Mouse (Mus musculus): ENCODE results near the gene Atf7. TPM values are rescaled to one million over a fixed set of nuclear protein-coding genes. Genes with fewer than 3 reads are reported as not detected.

Atf7 gene
- polyA plus RNA-seq, 1 experiment, result 31.0 TPM

DNA sequence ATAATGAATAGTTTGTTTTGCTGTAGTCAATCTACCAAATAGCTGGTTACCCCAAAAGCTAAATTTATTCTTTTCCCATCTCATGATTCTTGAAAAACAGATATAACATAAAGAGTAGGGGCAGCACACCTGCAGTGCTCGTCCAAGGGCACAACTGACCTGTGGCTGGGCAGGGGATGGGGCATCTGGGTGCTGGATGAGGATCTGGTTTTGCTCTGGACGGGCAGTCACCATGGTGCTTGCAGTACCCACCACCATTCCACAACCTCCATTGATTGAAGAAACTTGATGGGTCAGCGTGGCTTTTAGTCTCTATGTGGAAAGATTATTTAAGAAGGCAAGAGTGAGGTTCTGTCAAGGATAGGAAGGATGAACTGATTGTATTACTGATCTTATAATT lies 79.0 kb downstream of the Atf7 start:
- Histone ChIP-seq H3K4me3 (ENCODE audit: insufficient read depth, poor library complexity, severe bottlenecking) (no peak overlapping the region), H3ac (ENCODE audit: control insufficient read depth, insufficient read length, low read depth) (no peak overlapping the region), H3K79me2 (ENCODE audit: control insufficient read depth, insufficient read depth) (no peaks in the 10 kb centered on the region), H3K27me3 (ENCODE audit: control insufficient read depth, insufficient read depth, insufficient read length) (no peaks in the 10 kb centered on the region), H3K36me3 (ENCODE audit: control insufficient read depth, insufficient read depth) (peaks cover 76% of the 10 kb centered on the region), H3K79me3 (ENCODE audit: low read depth) (no peaks in the 10 kb centered on the region)
- TF ChIP-seq MAX (IDR thresholded peaks at IDR 0.05) (no peak), CTCF (IDR thresholded peaks at IDR 0.05; ENCODE audit: control insufficient read depth, insufficient read depth, insufficient read length) (no peak), USF1 (IDR thresholded peaks at IDR 0.05; ENCODE audit: low read depth) (no peak), MYOD1 (IDR thresholded peaks at IDR 0.05; ENCODE audit: control insufficient read depth, insufficient read length, low read depth) (no peak), MYOG (IDR thresholded peaks at IDR 0.05; ENCODE audit: control insufficient read depth, extremely low read depth, insufficient read length) (no peak)

GRCm38 (mm10) chr15:102544801-102545200 lies 80.5 kb downstream of the Atf7 start:
- no peak for TF ChIP-seq CTCF (IDR thresholded peaks at IDR 0.05; ENCODE audit: control insufficient read depth, insufficient read depth, insufficient read length)
- TF ChIP-seq MYOG (IDR thresholded peaks at IDR 0.05; ENCODE audit: control insufficient read depth, extremely low read depth, insufficient read length), result no peak
- Histone ChIP-seq H3K79me3 (ENCODE audit: low read depth) (no peaks in the 10 kb centered on the region), H3K27me3 (ENCODE audit: control insufficient read depth, insufficient read depth, insufficient read length) (no peaks in the 10 kb centered on the region), H3K79me2 (ENCODE audit: control insufficient read depth, insufficient read depth) (no peaks in the 10 kb centered on the region), H3ac (ENCODE audit: control insufficient read depth, insufficient read length, low read depth) (no peak overlapping the region), H3K36me3 (ENCODE audit: control insufficient read depth, insufficient read depth) (peaks cover 85% of the 10 kb centered on the region), H3K4me3 (ENCODE audit: insufficient read depth, poor library complexity, severe bottlenecking) (no peak overlapping the region)

GRCm38 (mm10) chr15:102533926-102534325 lies 91.3 kb downstream of the Atf7 start:
- H3K27me3 ChIP-seq (ENCODE audit: control insufficient read depth, insufficient read depth, insufficient read length), result no peaks in the 10 kb centered on the region
- H3K36me3 ChIP-seq (ENCODE audit: control insufficient read depth, insufficient read depth), result peaks cover 98% of the 10 kb centered on the region
- no peak overlapping the region for H3ac ChIP-seq (ENCODE audit: control insufficient read depth, insufficient read length, low read depth)
- H3K4me3 ChIP-seq (ENCODE audit: insufficient read depth, poor library complexity, severe bottlenecking), result no peak overlapping the region
- no peak for TF ChIP-seq MYOG (IDR thresholded peaks at IDR 0.05; ENCODE audit: control insufficient read depth, extremely low read depth, insufficient read length)
- no peak for TF ChIP-seq CTCF (IDR thresholded peaks at IDR 0.05; ENCODE audit: control insufficient read depth, insufficient read depth, insufficient read length)
- no peak for TF ChIP-seq CEBPB (IDR thresholded peaks at IDR 0.05; ENCODE audit: low read depth)
- TF ChIP-seq MAX (IDR thresholded peaks at IDR 0.05), result no peak
- TF ChIP-seq FOSL1 (IDR thresholded peaks at IDR 0.05; ENCODE audit: insufficient read depth, low read length, poor library complexity, severe bottlenecking), result no peak
- no peaks in the 10 kb centered on the region for H3K79me3 ChIP-seq (ENCODE audit: low read depth)
- no peaks in the 10 kb centered on the region for H3K79me2 ChIP-seq (ENCODE audit: control insufficient read depth, insufficient read depth)

DNA sequence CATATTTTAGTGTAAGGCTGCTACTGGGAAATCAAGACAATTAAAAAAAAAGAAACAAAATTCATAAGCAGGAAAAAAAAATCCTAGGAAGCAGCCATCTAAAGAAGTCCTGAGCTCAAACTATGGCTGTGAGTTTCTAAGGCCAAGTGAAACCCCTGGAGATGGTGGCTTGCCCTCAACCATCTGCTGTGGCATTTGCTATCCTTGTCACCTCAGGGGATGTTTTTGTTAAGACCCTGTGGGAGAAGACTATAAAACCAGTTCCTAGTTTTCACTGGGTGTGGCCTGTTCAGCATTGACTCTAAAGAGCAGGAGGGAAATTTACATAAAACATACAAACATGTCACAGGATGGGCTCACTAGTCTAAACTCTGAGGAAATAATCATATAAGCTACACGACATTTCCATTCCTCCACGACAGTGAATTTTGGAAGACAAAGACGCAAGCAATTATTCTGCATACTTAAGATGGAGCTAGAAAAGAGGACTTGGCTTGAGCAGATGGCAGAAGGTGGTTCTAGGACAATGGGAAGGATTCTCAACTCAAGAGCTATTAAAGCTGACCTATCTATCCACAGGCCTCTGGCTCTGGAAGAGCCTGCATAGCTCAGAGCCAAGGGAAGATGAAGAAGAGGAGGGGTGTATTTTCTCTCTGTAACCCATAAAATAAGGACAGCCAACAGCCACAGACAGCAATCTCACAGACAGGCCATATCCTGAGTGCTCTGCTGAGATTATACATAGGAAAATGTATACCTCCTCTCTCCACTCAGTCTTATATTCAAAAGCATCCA lies 93.0 kb downstream of the Atf7 start:
- H3K4me3 ChIP-seq (ENCODE audit: insufficient read depth, poor library complexity, severe bottlenecking), result no peak overlapping the region
- H3K79me3 ChIP-seq (ENCODE audit: low read depth), result no peaks in the 10 kb centered on the region
- H3K27me3 ChIP-seq (ENCODE audit: control insufficient read depth, insufficient read depth, insufficient read length), result no peaks in the 10 kb centered on the region
- TF ChIP-seq CEBPB (IDR thresholded peaks at IDR 0.05; ENCODE audit: low read depth) (no peak), MYOD1 (IDR thresholded peaks at IDR 0.05; ENCODE audit: control insufficient read depth, insufficient read length, low read depth) (no peak), USF1 (IDR thresholded peaks at IDR 0.05; ENCODE audit: low read depth) (no peak)
- H3K79me2 ChIP-seq (ENCODE audit: control insufficient read depth, insufficient read depth), result no peaks in the 10 kb centered on the region
- peaks cover 98% of the 10 kb centered on the region for H3K36me3 ChIP-seq (ENCODE audit: control insufficient read depth, insufficient read depth)
- no peak overlapping the region for H3ac ChIP-seq (ENCODE audit: control insufficient read depth, insufficient read length, low read depth)

DNA sequence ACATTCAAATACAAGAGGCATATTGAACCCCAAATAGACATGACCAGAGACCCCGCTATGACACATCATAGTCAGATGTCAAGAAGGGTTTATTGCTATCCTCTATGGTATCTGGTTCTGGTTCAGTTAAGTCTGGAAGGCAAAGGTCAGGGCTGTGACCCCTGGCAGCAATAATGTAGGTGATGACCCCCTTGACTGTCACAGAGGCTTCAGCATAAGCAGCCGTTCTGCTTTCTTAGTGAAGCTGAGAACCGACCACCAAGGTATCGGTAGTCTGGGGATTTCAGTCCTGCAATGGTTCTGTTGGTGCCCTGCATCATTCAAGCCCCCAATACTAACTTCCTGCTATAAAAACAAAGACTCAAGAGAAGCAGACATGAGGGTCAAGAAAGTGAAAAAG lies 93.7 kb downstream of the Atf7 start:
- Histone ChIP-seq H3K4me3 (ENCODE audit: insufficient read depth, poor library complexity, severe bottlenecking) (no peak overlapping the region), H3K79me2 (ENCODE audit: control insufficient read depth, insufficient read depth) (no peaks in the 10 kb centered on the region), H3K79me3 (ENCODE audit: low read depth) (no peaks in the 10 kb centered on the region), H3K27me3 (ENCODE audit: control insufficient read depth, insufficient read depth, insufficient read length) (no peaks in the 10 kb centered on the region), H3K36me3 (ENCODE audit: control insufficient read depth, insufficient read depth) (peaks cover 96% of the 10 kb centered on the region), H3ac (ENCODE audit: control insufficient read depth, insufficient read length, low read depth) (no peak overlapping the region)
- TF ChIP-seq MYOG (IDR thresholded peaks at IDR 0.05; ENCODE audit: control insufficient read depth, extremely low read depth, insufficient read length), result no peak
- TF ChIP-seq USF1 (IDR thresholded peaks at IDR 0.05; ENCODE audit: low read depth), result no peak
- TF ChIP-seq CTCF (IDR thresholded peaks at IDR 0.05; ENCODE audit: control insufficient read depth, insufficient read depth, insufficient read length), result no peak
- TF ChIP-seq FOSL1 (IDR thresholded peaks at IDR 0.05; ENCODE audit: insufficient read depth, low read length, poor library complexity, severe bottlenecking), result no peak
- no peak for TF ChIP-seq MAX (IDR thresholded peaks at IDR 0.05)
- no peak for TF ChIP-seq CEBPB (IDR thresholded peaks at IDR 0.05; ENCODE audit: low read depth)
- no peak for TF ChIP-seq MYOD1 (IDR thresholded peaks at IDR 0.05; ENCODE audit: control insufficient read depth, insufficient read length, low read depth)

DNA sequence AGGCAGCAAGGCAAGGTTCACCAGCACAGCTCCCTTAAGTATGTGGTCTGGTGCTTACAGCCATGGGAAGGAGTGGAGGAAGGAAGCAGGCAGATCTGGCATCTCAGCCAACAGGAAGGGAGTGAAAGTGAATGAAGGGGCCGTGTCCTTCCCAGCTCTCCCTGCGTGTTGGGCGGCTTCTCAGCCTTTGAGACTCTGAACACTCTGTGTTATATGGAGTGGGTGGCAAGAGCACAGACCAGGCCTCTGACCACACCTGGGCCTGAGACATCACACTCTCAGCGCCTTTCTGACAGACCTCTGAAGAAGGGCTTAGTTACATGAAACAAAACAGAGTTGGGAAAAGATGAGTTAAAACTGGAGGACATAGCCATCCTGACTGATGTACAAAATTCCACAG lies 94.7 kb downstream of the Atf7 start:
- H3K79me2 ChIP-seq (ENCODE audit: control insufficient read depth, insufficient read depth), result no peaks in the 10 kb centered on the region
- no peak overlapping the region for H3ac ChIP-seq (ENCODE audit: control insufficient read depth, insufficient read length, low read depth)
- peaks cover 95% of the 10 kb centered on the region for H3K36me3 ChIP-seq (ENCODE audit: control insufficient read depth, insufficient read depth)
- H3K4me3 ChIP-seq (ENCODE audit: insufficient read depth, poor library complexity, severe bottlenecking), result no peak overlapping the region
- TF ChIP-seq USF1 (IDR thresholded peaks at IDR 0.05; ENCODE audit: low read depth) (no peak), CEBPB (IDR thresholded peaks at IDR 0.05; ENCODE audit: low read depth) (no peak)
- no peaks in the 10 kb centered on the region for H3K79me3 ChIP-seq (ENCODE audit: low read depth)
- no peaks in the 10 kb centered on the region for H3K27me3 ChIP-seq (ENCODE audit: control insufficient read depth, insufficient read depth, insufficient read length)

All from C2C12 (cell line).